Mouse (Mus musculus) embryonic facial prominence, embryonic 12.5 days (tissue): Measurements from ENCODE around the gene Zmiz1. TPM values are rescaled to one million over a fixed set of nuclear protein-coding genes. Genes with fewer than 3 reads are reported as not detected.

Experiments
- ATAC-seq: fragments of 200-750 bp; cut with Nextera tagmentation; 2 replicates; pipeline ENCODE4 v1.8.0; 2017; ENCODE audit not compliant: insufficient number of reproducible peaks, insufficient read depth, low FRiP score, low TSS enrichment
- H3K27ac ChIP-seq: fragments of 300-500 bp; sonication (generic); 2 replicates; pipeline ENCODE4 v1.5.1; 2016; ENCODE audit warnings: mild to moderate bottlenecking
- H3K27me3 ChIP-seq: fragments of 300-500 bp; sonication (generic); 2 replicates; pipeline ENCODE4 v1.6.1; 2016; ENCODE audit warnings: mild to moderate bottlenecking, moderate library complexity
- H3K36me3 ChIP-seq: fragments of 300-500 bp; sonication (generic); 2 replicates; pipeline ENCODE4 v1.6.1; 2016; ENCODE audit warnings: mild to moderate bottlenecking
- H3K4me1 ChIP-seq: fragments of 300-500 bp; sonication (generic); 2 replicates; pipeline ENCODE4 v1.6.1; 2016
- H3K4me2 ChIP-seq: fragments of 300-500 bp; sonication (generic); replicated peaks from 2 replicates; pipeline ENCODE4 v1.6.1; 2016; ENCODE audit warnings: mild to moderate bottlenecking, moderate library complexity
- H3K4me3 ChIP-seq: fragments of 300-500 bp; sonication (generic); 2 replicates; pipeline ENCODE4 v1.5.1; 2016; ENCODE audit warnings: mild to moderate bottlenecking
- H3K9ac ChIP-seq: fragments of 300-500 bp; sonication (generic); 2 replicates; pipeline ENCODE4 v1.6.1; 2016; ENCODE audit warnings: mild to moderate bottlenecking, moderate library complexity
- H3K9me3 ChIP-seq: fragments of 300-500 bp; sonication (generic); 2 replicates; pipeline ENCODE4 v1.6.1; 2016; ENCODE audit warnings: mild to moderate bottlenecking, moderate library complexity
- WGBS: fragments of 180-500 bp; shearing (Covaris S2); methylation state at CpG from one replicate; pipeline ENCODE4 v1.1.7; 2016; 5-methylcytosine and 5-hydroxymethylcytosine counted together
- polyA plus RNA-seq: library from polyadenylated mRNA; unstranded; fragments of >200 nt; fragmentation: Nextera tagmentation; extraction: Ambion mirVana; gene quantifications from 2 replicates; pipeline ENCODE4 v1.2.1, GENCODE M21; 2016

Gene Zmiz1
- polyA plus RNA-seq, 1 experiment from 2014 or later: 43.8 TPM

GRCm38 (mm10) chr14:25477268-25477667 is 18.3 kb downstream of the Zmiz1 start:
- ATAC-seq: no peak
- Histone ChIP-seq H3K4me2 (no peak overlapping the region), H3K27ac (no peak overlapping the region), H3K27me3 (no peaks in the 10 kb centered on the region), H3K9ac (no peak overlapping the region), H3K4me1 (peaks cover 93% of the 10 kb centered on the region), H3K4me3 (no peak overlapping the region), H3K9me3 (no peaks in the 10 kb centered on the region), H3K36me3 (0 out of 2 replicates have a peak, but pooled peaks cover 5% of the 10 kb centered on the region)
- WGBS: 67% methylated on average over 7 of the region's 7 CpGs

- H3K27ac ChIP-seq: no peak overlapping the region
- H3K36me3 ChIP-seq: 0 out of 2 replicates have a peak, but pooled peaks cover 5% of the 10 kb centered on the region
- H3K9ac ChIP-seq: no peak overlapping the region
- H3K4me1 ChIP-seq: peaks cover 92% of the 10 kb centered on the region
- WGBS: 66% methylated on average over 5 of the region's 5 CpGs
- H3K4me3 ChIP-seq: no peak overlapping the region
- no peak for ATAC-seq
- H3K27me3 ChIP-seq: no peaks in the 10 kb centered on the region
- H3K9me3 ChIP-seq: no peaks in the 10 kb centered on the region
- H3K4me2 ChIP-seq: no peak overlapping the region
These were observed 19.3 kb downstream of the Zmiz1 start for GRCm38 (mm10) chr14:25478257-25478656.

GRCm38 (mm10) chr14:25478755-25479154 is 19.8 kb downstream of the Zmiz1 start:
- 0 out of 2 replicates have a peak, but pooled peaks cover 5% of the 10 kb centered on the region for H3K36me3 ChIP-seq
- no peak for ATAC-seq
- H3K27me3 ChIP-seq: no peaks in the 10 kb centered on the region
- H3K4me1 ChIP-seq: peaks cover 93% of the 10 kb centered on the region
- 81% methylated on average over 9 of the region's 9 CpGs for WGBS
- H3K9me3 ChIP-seq: no peaks in the 10 kb centered on the region
- no peak overlapping the region for H3K27ac ChIP-seq
- H3K4me2 ChIP-seq: no peak overlapping the region
- no peak overlapping the region for H3K4me3 ChIP-seq
- no peak overlapping the region for H3K9ac ChIP-seq

DNA sequence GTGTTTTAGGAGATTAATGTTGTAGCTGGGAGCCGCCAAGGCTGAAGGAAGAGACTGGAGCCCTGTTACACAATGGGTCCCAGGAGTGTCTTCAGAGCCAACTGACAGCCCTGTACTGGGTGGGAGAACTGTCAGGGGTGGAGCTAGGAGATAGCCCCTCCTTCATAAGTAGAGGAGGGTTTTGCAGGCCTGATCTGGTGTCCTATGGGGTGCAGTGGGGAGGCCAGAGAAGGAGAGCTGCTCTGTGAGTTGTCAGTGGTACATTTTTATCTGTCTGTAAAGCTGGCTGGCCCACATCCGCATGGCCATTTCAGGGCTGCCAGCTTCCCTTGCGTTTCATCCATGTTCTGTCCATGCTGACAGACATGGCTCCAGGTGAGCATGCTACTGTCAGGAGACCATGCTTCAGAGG is 20.9 kb downstream of the Zmiz1 start:
- Histone ChIP-seq H3K4me3 (no peak overlapping the region), H3K27me3 (no peaks in the 10 kb centered on the region), H3K27ac (no peak overlapping the region), H3K4me1 (peaks cover 93% of the 10 kb centered on the region), H3K36me3 (0 out of 2 replicates have a peak, but pooled peaks cover 5% of the 10 kb centered on the region), H3K4me2 (no peak overlapping the region), H3K9me3 (no peaks in the 10 kb centered on the region), H3K9ac (no peak overlapping the region)
- 81% methylated on average over 3 of the region's 3 CpGs for WGBS
- ATAC-seq: no peak

DNA sequence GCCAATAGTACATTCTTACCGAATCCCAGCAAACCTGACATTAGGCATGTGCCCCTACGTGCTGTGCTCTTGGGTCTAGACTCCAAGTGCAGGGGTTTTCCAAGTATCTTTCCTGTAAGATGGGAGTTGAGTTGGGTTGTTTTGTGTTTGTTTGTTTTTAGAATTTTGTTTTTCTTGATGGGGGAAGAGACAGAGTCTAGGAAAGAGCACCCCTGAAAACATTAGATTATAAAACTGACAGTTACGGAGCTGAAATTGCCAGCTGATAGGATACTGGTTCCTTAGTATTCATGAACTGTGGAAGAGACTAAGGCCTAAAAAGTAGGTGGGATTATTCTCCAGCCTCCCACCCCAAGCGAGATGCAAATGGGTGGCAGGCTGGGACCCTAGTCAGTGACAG is 21.5 kb downstream of the Zmiz1 start:
- H3K9ac ChIP-seq: no peak overlapping the region

GRCm38 (mm10) chr14:25480916-25481666 is 22.1 kb downstream of the Zmiz1 start:
- 59% methylated on average over 20 of the region's 20 CpGs for WGBS
- 0 out of 2 replicates have a peak overlapping the region, but pooled peaks have one; percentile 0 for H3K4me2 ChIP-seq
- H3K9ac ChIP-seq: 0 out of 2 replicates have a peak overlapping the region, but pooled peaks have one; percentile 10
- no peak for ATAC-seq
- no peaks in the 10 kb centered on the region for H3K27me3 ChIP-seq
- no peak overlapping the region for H3K4me3 ChIP-seq
- H3K27ac ChIP-seq: 0 out of 2 replicates have a peak overlapping the region, but pooled peaks have one; percentile 54
- H3K9me3 ChIP-seq: no peaks in the 10 kb centered on the region
- H3K4me1 ChIP-seq: peaks cover 85% of the 10 kb centered on the region
- H3K36me3 ChIP-seq: 0 out of 2 replicates have a peak, but pooled peaks cover 1% of the 10 kb centered on the region

More for the DNA sequence above, 21.5 kb downstream of the Zmiz1 start:
- Histone ChIP-seq H3K9me3 (no peaks in the 10 kb centered on the region), H3K4me2 (no peak overlapping the region), H3K27me3 (no peaks in the 10 kb centered on the region), H3K27ac (no peak overlapping the region), H3K36me3 (0 out of 2 replicates have a peak, but pooled peaks cover 5% of the 10 kb centered on the region), H3K4me1 (peaks cover 90% of the 10 kb centered on the region), H3K4me3 (no peak overlapping the region)
- no peak for ATAC-seq
- 83% methylated on average over 4 of the region's 4 CpGs for WGBS

DNA sequence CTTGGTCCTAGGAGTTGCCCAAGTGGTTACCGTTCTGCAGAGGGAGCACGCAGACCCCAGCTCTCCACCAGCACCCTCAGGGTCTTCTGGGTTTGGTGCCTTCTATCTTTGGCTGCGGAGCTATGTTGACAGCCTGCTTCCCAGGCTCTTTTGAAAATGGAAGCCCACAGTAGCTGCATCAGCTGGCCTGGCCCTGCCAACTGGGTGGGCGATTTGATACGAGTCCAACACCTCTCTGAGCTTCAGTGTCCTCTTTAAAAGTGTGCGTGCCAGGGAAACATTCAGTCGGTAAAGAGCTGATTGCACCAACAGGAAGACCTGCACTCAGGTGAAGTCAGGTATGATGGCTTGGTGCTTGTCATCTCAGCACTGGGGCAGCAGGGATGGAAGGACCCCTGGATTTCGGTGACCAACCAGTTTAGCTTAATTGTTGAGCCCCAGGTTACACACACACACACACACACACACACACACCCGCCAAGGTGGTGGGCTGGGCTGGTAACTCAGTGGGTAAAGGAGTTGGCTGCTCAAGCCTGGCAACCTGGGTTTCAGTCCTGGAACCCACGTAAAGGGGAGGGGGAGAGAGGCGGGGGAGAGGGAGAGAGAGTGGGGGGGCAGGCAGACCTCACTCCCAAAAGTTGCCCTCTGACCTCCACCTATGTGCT is 22.8 kb downstream of the Zmiz1 start:
- H3K4me3 ChIP-seq: no peak overlapping the region
- no peak overlapping the region for H3K9ac ChIP-seq
- 0 out of 2 replicates have a peak overlapping the region, but pooled peaks have one; percentile 54 for H3K27ac ChIP-seq
- H3K36me3 ChIP-seq: no peaks in the 10 kb centered on the region
- H3K27me3 ChIP-seq: no peaks in the 10 kb centered on the region
- no peak for ATAC-seq
- H3K9me3 ChIP-seq: no peaks in the 10 kb centered on the region
- H3K4me2 ChIP-seq: no peak overlapping the region
- WGBS: 88% methylated on average over 11 of the region's 11 CpGs
- peaks cover 82% of the 10 kb centered on the region for H3K4me1 ChIP-seq

GRCm38 (mm10) chr14:25482404-25482803 is 23.4 kb downstream of the Zmiz1 start:
- H3K27me3 ChIP-seq: no peaks in the 10 kb centered on the region
- H3K4me2 ChIP-seq: no peak overlapping the region
- no peak overlapping the region for H3K9ac ChIP-seq
- H3K27ac ChIP-seq: no peak overlapping the region
- no peaks in the 10 kb centered on the region for H3K9me3 ChIP-seq
- no peak overlapping the region for H3K4me3 ChIP-seq
- H3K4me1 ChIP-seq: peaks cover 82% of the 10 kb centered on the region
- no peak for ATAC-seq
- no peaks in the 10 kb centered on the region for H3K36me3 ChIP-seq
- 69% methylated on average over 5 of the region's 5 CpGs for WGBS

GRCm38 (mm10) chr14:25483285-25483684 is 24.3 kb downstream of the Zmiz1 start:
- Histone ChIP-seq H3K4me3 (no peak overlapping the region), H3K27ac (no peak overlapping the region), H3K4me2 (no peak overlapping the region), H3K36me3 (no peaks in the 10 kb centered on the region), H3K9me3 (no peaks in the 10 kb centered on the region), H3K9ac (no peak overlapping the region), H3K27me3 (no peaks in the 10 kb centered on the region), H3K4me1 (peaks cover 80% of the 10 kb centered on the region)
- 85% methylated on average over 2 of the region's 2 CpGs for WGBS
- no peak for ATAC-seq

GRCm38 (mm10) chr14:25484049-25484448 is 25.1 kb downstream of the Zmiz1 start:
- no peaks in the 10 kb centered on the region for H3K36me3 ChIP-seq
- no peak for ATAC-seq
- no peak overlapping the region for H3K4me3 ChIP-seq
- H3K9ac ChIP-seq: no peak overlapping the region
- 61% methylated on average over 5 of the region's 5 CpGs for WGBS
- no peaks in the 10 kb centered on the region for H3K9me3 ChIP-seq
- no peak overlapping the region for H3K4me2 ChIP-seq
- no peaks in the 10 kb centered on the region for H3K27me3 ChIP-seq
- H3K4me1 ChIP-seq: peaks cover 81% of the 10 kb centered on the region
- no peak overlapping the region for H3K27ac ChIP-seq

- Histone ChIP-seq H3K4me1 (peaks cover 73% of the 10 kb centered on the region), H3K9ac (no peak overlapping the region), H3K27ac (no peak overlapping the region), H3K36me3 (no peaks in the 10 kb centered on the region), H3K27me3 (no peaks in the 10 kb centered on the region), H3K4me3 (no peak overlapping the region), H3K4me2 (no peak overlapping the region), H3K9me3 (no peaks in the 10 kb centered on the region)
- 83% methylated on average over 2 of the region's 2 CpGs for WGBS
- no peak; the same call in 1 of the 2 replicates for ATAC-seq
These were observed 27.2 kb downstream of the Zmiz1 start for GRCm38 (mm10) chr14:25486220-25486619.
